Mouse (Mus musculus) hindlimb bud, embryonic 11.5 days (tissue): ENCODE data around the gene Fam118a.

Experiments
- DNase-seq: peaks from one replicate; pipeline ENCODE4 v3.0.0-alpha.2; 2012; ENCODE audit warnings: low read depth, low spot score; ENCODE audit errors: extremely low spot score

Fam118a gene

GRCm38 (mm10) chr15:85055186-85055585 lies 26.4 kb downstream of the Fam118a start:
- no peak for DNase-seq

GRCm38 (mm10) chr15:85063421-85063820 lies 34.7 kb downstream of the Fam118a start:
- DNase-seq: no peak

- DNase-seq: peak; percentile 33
These were observed 41.8 kb downstream of the Fam118a start for GRCm38 (mm10) chr15:85070561-85070960.

GRCm38 (mm10) chr15:85072651-85073050 lies 43.9 kb downstream of the Fam118a start:
- no peak for DNase-seq

GRCm38 (mm10) chr15:85085641-85086040 lies 56.9 kb downstream of the Fam118a start:
- no peak for DNase-seq
